Mouse (Mus musculus) myocyte (in vitro differentiated cells): ENCODE measurements around the gene Vps45.

Source experiments
- POLR2AphosphoS2 ChIP-seq: IDR thresholded peaks from one replicate; pipeline ENCODE4 v1.6.1; 2011; ENCODE audit warnings: low read depth, control low read depth; ENCODE audit not compliant: insufficient read length
- TCF3 ChIP-seq: IDR thresholded peaks from one replicate; pipeline ENCODE4 v1.6.1; 2011; ENCODE audit warnings: low read depth, control low read depth; ENCODE audit not compliant: insufficient read length

- TF ChIP-seq POLR2AphosphoS2 (no peak), TCF3 (no peak)
Measured at GRCm38 (mm10) chr3:96087219-96087618, 29.0 kb upstream of the Vps45 start.
